Mouse (Mus musculus) kidney, adult 2 months (tissue): Measurements from ENCODE around the gene Hexa. TPM values are rescaled to one million over a fixed set of nuclear protein-coding genes. Genes with fewer than 3 reads are reported as not detected.

Source experiments
- DNase-seq: peaks from one replicate; pipeline ENCODE4 v3.0.0; 2021
- H3K27ac ChIP-seq: fragments of 200-500 bp; 2 replicates; pipeline ENCODE4 v1.5.1; 2012; ENCODE audit warnings: low read depth, low read length, control low read depth, inconsistent platforms; ENCODE audit not compliant: insufficient read depth
- H3K27me3 ChIP-seq: fragments of 200-500 bp; replicated peaks from 2 replicates; pipeline ENCODE4 v1.6.1; 2012; ENCODE audit warnings: mild to moderate bottlenecking, moderate library complexity, low read length, inconsistent platforms; ENCODE audit not compliant: control insufficient read depth, insufficient read depth
- H3K36me3 ChIP-seq: fragments of 200-500 bp; 2 replicates; pipeline ENCODE4 v1.6.1; 2012; ENCODE audit warnings: mild to moderate bottlenecking, moderate library complexity, low read length, inconsistent platforms; ENCODE audit not compliant: control insufficient read depth, insufficient read depth
- H3K4me1 ChIP-seq: fragments of 200-500 bp; 2 replicates; pipeline ENCODE4 v1.6.1; 2011; ENCODE audit warnings: low read length; ENCODE audit not compliant: control insufficient read depth, insufficient read depth
- H3K4me3 ChIP-seq: fragments of 200-500 bp; 2 replicates; pipeline ENCODE4 v1.5.1; 2011; ENCODE audit warnings: mild to moderate bottlenecking, low read depth, low read length, control low read depth; ENCODE audit not compliant: insufficient read depth
- CTCF ChIP-seq: fragments of 200-500 bp; conservative IDR thresholded peaks from 2 replicates; pipeline ENCODE4 v1.5.1; 2011; ENCODE audit warnings: low read depth, mild to moderate bottlenecking, control low read depth, low read length, moderate library complexity, mixed read lengths; ENCODE audit not compliant: insufficient read depth, insufficient read length
- POLR2A ChIP-seq: fragments of 200-500 bp; IDR thresholded peaks from one replicate; pipeline ENCODE4 v1.6.1; 2011; ENCODE audit warnings: low read depth, low read length, control low read depth
- WGBS: fragments of 180-500 bp; shearing (Covaris S2); methylation state at CpG from one replicate; pipeline ENCODE4 v1.1.7; 2018; 5-methylcytosine and 5-hydroxymethylcytosine counted together
- polyA plus RNA-seq: library from polyadenylated mRNA; depleted of rRNA; stranded (reverse); fragments of >200 nt; gene quantifications from 2 replicates; pipeline ENCODE4 v1.2.3, GENCODE M21; 2012

Hexa gene
- polyA plus RNA-seq, 1 experiment: 76.1 TPM

GRCm38 (mm10) chr9:59551620-59552031, 12.3 kb downstream of the Hexa start:
- Histone ChIP-seq H3K27me3 (no peaks in the 10 kb centered on the region), H3K4me1 (no peaks in the 10 kb centered on the region), H3K27ac (no peak overlapping the region), H3K4me3 (no peak overlapping the region), H3K36me3 (no peaks in the 10 kb centered on the region)
- TF ChIP-seq CTCF (no peak), POLR2A (no peak)
- peak; percentile 50 for DNase-seq
- 52% methylated on average over 3 of the region's 3 CpGs for WGBS

- Histone ChIP-seq H3K27me3 (no peaks in the 10 kb centered on the region), H3K27ac (no peak overlapping the region), H3K4me3 (no peak overlapping the region), H3K36me3 (no peaks in the 10 kb centered on the region), H3K4me1 (no peaks in the 10 kb centered on the region)
- 92% methylated on average over 5 of the region's 5 CpGs for WGBS
- TF ChIP-seq POLR2A: no peak
- TF ChIP-seq CTCF: no peak
- DNase-seq: no peak
Measured at GRCm38 (mm10) chr9:59552610-59553009, 13.3 kb downstream of the Hexa start.

GRCm38 (mm10) chr9:59553719-59554118, 14.4 kb downstream of the Hexa start:
- Histone ChIP-seq H3K4me3 (no peak overlapping the region), H3K36me3 (no peaks in the 10 kb centered on the region), H3K27ac (no peak overlapping the region), H3K27me3 (no peaks in the 10 kb centered on the region), H3K4me1 (no peaks in the 10 kb centered on the region)
- WGBS: 87% methylated on average over 4 of the region's 4 CpGs
- TF ChIP-seq CTCF (no peak), POLR2A (no peak)
- no peak for DNase-seq

DNA sequence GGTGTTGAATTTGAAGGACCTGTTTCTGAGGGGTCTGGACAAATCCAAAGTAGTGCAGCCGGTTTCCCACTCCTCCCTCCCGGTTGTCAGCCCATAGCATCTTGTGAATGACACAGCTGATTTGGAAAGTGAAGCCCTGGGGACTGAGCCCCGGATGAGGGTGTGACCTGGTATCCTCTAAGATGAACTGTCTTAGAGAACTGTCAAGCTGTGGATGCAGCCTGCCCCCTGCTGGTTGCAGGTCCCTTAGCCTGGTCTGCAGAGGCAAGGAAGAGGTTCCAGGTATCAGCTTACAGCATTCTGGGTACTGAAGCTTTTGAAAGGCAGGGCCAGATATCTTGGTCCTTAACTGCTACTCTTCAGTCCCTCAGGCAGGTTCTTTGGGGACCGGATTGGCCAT, 26.3 kb downstream of the Hexa start:
- Histone ChIP-seq H3K27ac (no peak overlapping the region), H3K36me3 (no peaks in the 10 kb centered on the region), H3K27me3 (peaks cover 1% of the 10 kb centered on the region; the same call in 1 of the 2 replicates), H3K4me1 (no peaks in the 10 kb centered on the region), H3K4me3 (no peak overlapping the region)
- peak; percentile 94 for TF ChIP-seq CTCF
- TF ChIP-seq POLR2A: no peak
- peak; percentile 78 for DNase-seq
- 17% methylated on average over 4 of the region's 4 CpGs for WGBS

GRCm38 (mm10) chr9:59567111-59567510, 27.8 kb downstream of the Hexa start:
- TF ChIP-seq POLR2A (no peak), CTCF (peak; percentile 82)
- Histone ChIP-seq H3K4me3 (no peak overlapping the region), H3K4me1 (no peaks in the 10 kb centered on the region), H3K36me3 (no peaks in the 10 kb centered on the region), H3K27ac (no peak overlapping the region), H3K27me3 (peaks cover 1% of the 10 kb centered on the region; the same call in 1 of the 2 replicates)
- DNase-seq: peak; percentile 75
- 14% methylated on average over 6 of the region's 6 CpGs for whole genome bisulfite sequencing

GRCm38 (mm10) chr9:59571852-59572251, 32.5 kb downstream of the Hexa start:
- WGBS: 79% methylated on average over 2 of the region's 2 CpGs
- H3K4me3 ChIP-seq: no peak overlapping the region
- DNase-seq: no peak
- H3K4me1 ChIP-seq: no peaks in the 10 kb centered on the region
- no peak overlapping the region for H3K27ac ChIP-seq
- TF ChIP-seq CTCF (no peak), POLR2A (no peak)
- peaks cover 1% of the 10 kb centered on the region; the same call in 1 of the 2 replicates for H3K27me3 ChIP-seq
- H3K36me3 ChIP-seq: no peaks in the 10 kb centered on the region

DNA sequence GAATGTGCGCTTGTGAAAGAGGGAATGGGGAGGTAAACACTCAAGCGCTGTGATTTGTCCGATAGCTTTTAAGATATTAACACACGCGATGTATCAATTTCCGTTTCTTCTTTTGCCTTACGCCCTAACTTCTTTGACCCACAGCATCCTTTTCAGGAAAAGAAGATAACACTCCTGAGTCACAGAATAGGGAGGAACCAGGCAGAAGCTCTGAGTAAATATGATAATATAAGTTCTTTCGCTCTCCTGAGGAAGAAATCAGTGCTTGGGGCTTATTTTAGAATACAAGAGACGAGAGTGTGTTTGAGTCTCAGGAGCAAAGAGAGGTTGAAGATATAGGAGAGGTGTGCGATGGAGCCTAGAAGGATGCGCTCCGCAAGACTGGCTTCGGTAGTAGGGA, 38.1 kb downstream of the Hexa start:
- Histone ChIP-seq H3K36me3 (no peaks in the 10 kb centered on the region), H3K4me3 (peak overlapping the region; percentile 44), H3K4me1 (no peaks in the 10 kb centered on the region), H3K27ac (no peak overlapping the region), H3K27me3 (no peaks in the 10 kb centered on the region; the same call in 1 of the 2 replicates)
- TF ChIP-seq CTCF: no peak
- TF ChIP-seq POLR2A: no peak
- 13% methylated on average over 13 of the region's 13 CpGs for WGBS
- DNase-seq: no peak
